ENCODE assay signal across 9 mouse cellular contexts in genomic region chr10:111594651-111595050, GRCm38 (mm10).
A peak's percentile ranks its signal among the peaks of the same experiment; 100 is the strongest.
DNase-seq lines count a peak whose midpoint lies in the region; ATAC-seq lines count a peak whose summit lies in the region.
"Had no signal": no experiment of that assay in that cellular context is flagged by ENCODE, and none has a peak within 500 bp of the region (broad histone marks: within the 10 kb centered on the region; RNA-seq: fewer than 3 reads in every experiment).

No protein-coding gene starts in this region.

- peak overlapping the region; percentile 19 for H3K4me3 ChIP-seq in lung, embryonic 15.5 days
- H3K4me3 ChIP-seq in intestine, embryonic 14.5 days (ENCODE audit: low read depth, low read length), result no peak overlapping the region
- H3K4me3 ChIP-seq in hindbrain, embryonic 16.5 days (ENCODE audit: low read length), result no peak overlapping the region
- H3K4me3 ChIP-seq: hindbrain, embryonic 15.5 days had no signal

- no peaks in the 10 kb centered on the region for H3K9me3 ChIP-seq in lung, embryonic 15.5 days
- H3K9me3 ChIP-seq in intestine, embryonic 14.5 days (ENCODE audit: control insufficient read depth, low read length), result no peaks in the 10 kb centered on the region
- no peaks in the 10 kb centered on the region for H3K9me3 ChIP-seq in hindbrain, embryonic 16.5 days (ENCODE audit: control insufficient read depth, low read length)
- H3K9me3 ChIP-seq: hindbrain, embryonic 15.5 days had no signal

- no peak overlapping the region for H3K9ac ChIP-seq in lung, embryonic 15.5 days
- H3K9ac ChIP-seq in intestine, embryonic 14.5 days (ENCODE audit: low read length), result no peak overlapping the region
- H3K9ac ChIP-seq in hindbrain, embryonic 16.5 days (ENCODE audit: low read depth, low read length), result no peak overlapping the region
- H3K9ac ChIP-seq: hindbrain, embryonic 15.5 days had no signal

- peak overlapping the region; percentile 66 for H3K27ac ChIP-seq in lung, embryonic 15.5 days
- H3K27ac ChIP-seq in intestine, embryonic 14.5 days (ENCODE audit: low read depth), result no peak overlapping the region
- H3K27ac ChIP-seq in hindbrain, embryonic 16.5 days (ENCODE audit: low read depth, low read length), result no peak overlapping the region
- H3K27ac ChIP-seq: hindbrain, embryonic 15.5 days had no signal

- no peaks in the 10 kb centered on the region for H3K27me3 ChIP-seq in lung, embryonic 15.5 days
- H3K27me3 ChIP-seq in intestine, embryonic 14.5 days (replicated peaks; ENCODE audit: control insufficient read depth, insufficient read depth, low read length), result no peaks in the 10 kb centered on the region
- H3K27me3 ChIP-seq in hindbrain, embryonic 16.5 days (replicated peaks; ENCODE audit: control insufficient read depth, insufficient read depth, low read length), result no peaks in the 10 kb centered on the region
- H3K27me3 ChIP-seq: hindbrain, embryonic 15.5 days had no signal

- peaks cover 47% of the 10 kb centered on the region for H3K4me1 ChIP-seq in lung, embryonic 15.5 days
- peaks cover 21% of the 10 kb centered on the region for H3K4me1 ChIP-seq in intestine, embryonic 14.5 days (replicated peaks; ENCODE audit: control insufficient read depth, insufficient read depth, low read length)
- peaks cover 3% of the 10 kb centered on the region; the same call in 1 of the 2 replicates for H3K4me1 ChIP-seq in hindbrain, embryonic 16.5 days (ENCODE audit: control insufficient read depth, insufficient read depth, low read depth, low read length)

- peak overlapping the region; percentile 47 for H3K4me2 ChIP-seq in lung, embryonic 15.5 days
- H3K4me2 ChIP-seq in intestine, embryonic 14.5 days (ENCODE audit: low read length), result peak overlapping the region; percentile 25
- H3K4me2 ChIP-seq in hindbrain, embryonic 16.5 days (ENCODE audit: low read length), result no peak overlapping the region
- H3K4me2 ChIP-seq: hindbrain, embryonic 15.5 days had no signal

- peak; percentile 82 for ATAC-seq in lung, embryonic 15.5 days (ENCODE audit: borderline replicate concordance, extremely low read depth, low FRiP score, low TSS enrichment)
- no peak for ATAC-seq in intestine, embryonic 14.5 days (replicated peaks; ENCODE audit: low FRiP score, low TSS enrichment, low read depth)
- no peak for ATAC-seq in hindbrain, embryonic 16.5 days

- H3K36me3 ChIP-seq in lung, embryonic 15.5 days, result no peaks in the 10 kb centered on the region
- H3K36me3 ChIP-seq in intestine, embryonic 14.5 days (ENCODE audit: control insufficient read depth, insufficient read depth, low read length), result no peaks in the 10 kb centered on the region
- H3K36me3 ChIP-seq in hindbrain, embryonic 16.5 days (ENCODE audit: control insufficient read depth, insufficient read depth, low read length), result no peaks in the 10 kb centered on the region
- H3K36me3 ChIP-seq: hindbrain, embryonic 15.5 days had no signal

- no peak for DNase-seq in lung, postnatal 36 days
- peak; percentile 65 to 70 for DNase-seq in heart, adult 9 months (ENCODE audit: low spot score in 2 of 2)
- DNase-seq in intestine, embryonic 14.5 days (ENCODE audit: low spot score), result no peak
- DNase-seq in lung, postnatal 4 days, result peak; percentile 50 to 70
- DNase-seq in urinary bladder, adult 18-20 months (ENCODE audit: low spot score in 2 of 2), result no peak
- no peak for DNase-seq in embryo, embryonic 11 days

- WGBS in lung, embryonic 15.5 days, result 15% methylated on average over 10 of the region's 10 CpGs
- WGBS in intestine, embryonic 14.5 days, result 65% methylated on average over 10 of the region's 10 CpGs
- 68% methylated on average over 10 of the region's 10 CpGs for WGBS in hindbrain, embryonic 16.5 days

Comparison
In these comparisons a context has a peak if more than half of its experiments do, and no peak if none do; other contexts are left out.
1. DNase-seq: peak in heart, adult 9 months (2 of 2) and lung, postnatal 4 days (2 of 2); none in lung, postnatal 36 days (single experiment), intestine, embryonic 14.5 days (single experiment), urinary bladder, adult 18-20 months (0 of 2) and embryo, embryonic 11 days (single experiment).